Mouse (Mus musculus) urinary bladder, postnatal 10 days (tissue): ENCODE measurements around the gene Spa17.

Source experiments
- DNase-seq: peaks from one replicate; pipeline ENCODE4 v3.0.0; 2022; ENCODE audit warnings: low spot score

Spa17 gene

GRCm38 (mm10) chr9:37563805-37564204 lies 49.7 kb downstream of the Spa17 start:
- DNase-seq = no peak

- no peak for DNase-seq
Observed at GRCm38 (mm10) chr9:37560617-37561016, 52.9 kb downstream of the Spa17 start.

DNA sequence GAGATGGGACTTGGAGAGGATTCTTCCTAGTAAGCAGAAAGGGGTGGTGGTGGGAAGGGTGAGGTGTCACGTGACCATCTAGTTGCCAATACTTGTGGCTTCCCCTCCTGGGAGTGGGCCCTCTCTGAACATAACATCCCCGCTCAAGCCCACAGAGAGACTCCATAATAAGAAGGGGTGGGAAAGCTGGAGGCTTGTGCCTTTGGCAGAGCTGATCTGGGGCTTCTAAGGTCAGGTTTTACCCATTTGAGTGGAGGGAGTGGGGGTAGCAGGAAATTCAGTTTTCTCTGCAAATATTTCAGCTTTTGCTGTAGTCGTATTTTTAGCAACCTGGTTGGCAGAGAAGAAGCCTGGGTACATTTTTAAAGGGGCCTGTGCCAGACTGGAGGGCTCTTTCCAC lies 57.2 kb downstream of the Spa17 start:
- DNase-seq = no peak

DNA sequence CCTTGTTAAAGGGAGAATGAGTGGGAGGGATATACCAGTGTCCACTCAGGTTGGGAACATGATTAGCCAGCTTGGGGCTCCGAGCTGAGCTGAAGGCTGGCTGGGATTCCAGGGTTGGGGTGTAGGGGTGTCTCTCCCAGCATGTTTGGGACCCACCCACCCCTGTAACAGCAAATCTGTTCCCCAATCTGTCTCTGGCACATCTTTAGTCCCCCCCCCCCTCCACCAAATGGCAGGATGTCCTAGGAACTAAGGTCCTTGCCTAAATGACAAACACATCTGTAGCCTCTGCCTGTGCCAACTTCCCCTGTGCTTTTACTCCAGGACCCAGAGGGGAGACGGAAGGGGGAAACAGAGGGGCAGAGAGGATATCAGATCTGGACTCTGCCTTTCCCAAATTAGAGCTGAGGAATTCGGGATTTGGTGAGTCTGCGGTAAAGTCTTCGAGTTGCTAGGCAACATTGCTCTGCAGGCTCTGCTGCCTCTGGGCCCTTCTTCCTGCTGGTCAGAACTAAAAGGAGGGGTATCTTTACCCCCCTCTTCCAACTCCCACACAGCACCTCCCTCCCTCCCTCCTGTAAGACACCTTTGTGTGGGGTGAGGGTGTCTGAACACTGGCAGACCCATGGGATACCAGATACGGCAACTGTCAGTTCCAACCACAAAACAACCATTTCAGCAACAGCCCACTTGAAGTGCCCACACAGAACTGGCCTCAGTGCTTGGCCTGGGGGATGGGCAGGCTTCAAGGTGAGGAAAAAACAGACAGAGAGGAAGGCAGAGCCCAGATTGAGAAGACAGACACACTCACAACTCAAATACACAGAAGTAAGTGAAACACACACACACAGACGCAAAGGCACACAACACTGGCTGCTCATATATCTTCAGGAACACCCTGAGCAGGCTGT lies 58.4 kb downstream of the Spa17 start, which contains the start of gene Siae:
TSS of gene Siae (plus strand) at position 861 of the 911 bp plus-strand sequence.
- DNase-seq = no peak

GRCm38 (mm10) chr9:37554279-37554678 lies 59.2 kb downstream of the Spa17 start:
- DNase-seq = no peak
